Mouse (Mus musculus) hematopoietic stem cell, adult 5-6 weeks (primary cell): ENCODE data around the gene Sdk2. TPM values are rescaled to one million over a fixed set of nuclear protein-coding genes. Genes with fewer than 3 reads are reported as not detected.

Experiments used
- ATAC-seq, 2 experiments: fragments of 125-278 bp in 1 of 2; replicated peaks in 1 of 2; 2 replicates each; pipeline ENCODE4 v1.8.0; 2016 to 2017; ENCODE audit warnings: inconsistent platforms in 2 of 2, mild to moderate bottlenecking in 2 of 2, moderate number of reproducible peaks in 2 of 2, low read depth in 1 of 2, moderate TSS enrichment in 1 of 2; ENCODE audit not compliant: low FRiP score in 2 of 2, poor library complexity in 2 of 2, severe bottlenecking in 2 of 2, insufficient read depth in 1 of 2, low TSS enrichment in 1 of 2
- total RNA-seq: library from RNA; stranded (forward); fragments of 172-1452, 232-1000 nt; gene quantifications from 2 replicates; pipeline ENCODE4 v1.2.3, GENCODE M21; 2017

Sdk2 gene
- total RNA-seq, 1 experiment from 2014 or later, result not detected

DNA sequence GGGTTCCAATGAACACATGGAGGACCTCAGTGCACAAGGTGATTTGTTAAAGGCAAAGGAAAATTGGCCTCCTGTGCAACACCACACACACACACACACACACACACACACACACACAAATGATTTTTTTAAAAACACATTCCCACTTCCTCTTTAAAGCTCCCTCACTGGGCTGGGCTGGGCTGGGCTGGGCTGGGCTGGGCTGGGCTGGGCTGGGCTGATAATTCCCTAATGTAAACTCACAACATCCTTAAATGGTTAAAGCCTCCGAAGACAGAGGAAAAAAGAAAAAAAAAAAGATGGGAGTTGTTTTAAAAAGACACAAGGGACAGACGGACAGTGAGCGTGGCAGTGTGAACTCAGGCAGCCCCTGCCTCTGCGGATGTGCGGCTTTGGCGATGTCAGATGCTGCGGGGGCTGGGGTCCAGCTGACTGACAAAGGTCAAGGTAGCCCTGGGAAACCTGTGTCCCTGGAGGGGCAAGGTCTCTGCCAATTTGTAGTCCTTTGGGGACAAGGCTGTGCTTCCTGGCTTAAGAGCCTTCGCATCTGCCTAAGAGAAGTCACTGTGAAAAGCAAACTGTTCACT, 288.9 kb downstream of the Sdk2 start:
- peak in 1 of 2 experiments; percentile 23; a peak in 1 of 4 replicates for ATAC-seq

- ATAC-seq, result no peak
Observed at GRCm38 (mm10) chr11:113776851-113777511, 289.9 kb downstream of the Sdk2 start.

GRCm38 (mm10) chr11:113774773-113775172, 292.1 kb downstream of the Sdk2 start:
- no peak for ATAC-seq

DNA sequence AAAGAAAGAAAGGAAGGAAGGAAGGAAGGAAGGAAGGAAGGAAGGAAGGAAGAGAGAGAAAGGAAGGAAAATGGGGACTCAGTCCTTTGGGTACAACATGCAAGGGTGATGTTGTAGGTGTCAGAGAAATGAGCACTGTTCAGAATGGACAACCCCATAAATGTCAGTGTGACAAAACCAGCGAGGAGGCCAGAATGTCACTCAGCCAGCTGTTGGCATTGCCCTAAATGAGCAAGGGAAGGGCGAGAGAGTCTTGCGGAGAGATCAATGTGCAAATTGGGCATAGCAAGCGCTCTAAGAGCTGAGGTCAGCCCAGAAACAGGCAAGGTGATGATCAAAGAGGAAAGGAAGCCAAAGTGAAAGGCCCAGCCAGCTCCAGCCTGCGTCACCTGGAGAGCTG, 293.7 kb downstream of the Sdk2 start:
- no peak for ATAC-seq

DNA sequence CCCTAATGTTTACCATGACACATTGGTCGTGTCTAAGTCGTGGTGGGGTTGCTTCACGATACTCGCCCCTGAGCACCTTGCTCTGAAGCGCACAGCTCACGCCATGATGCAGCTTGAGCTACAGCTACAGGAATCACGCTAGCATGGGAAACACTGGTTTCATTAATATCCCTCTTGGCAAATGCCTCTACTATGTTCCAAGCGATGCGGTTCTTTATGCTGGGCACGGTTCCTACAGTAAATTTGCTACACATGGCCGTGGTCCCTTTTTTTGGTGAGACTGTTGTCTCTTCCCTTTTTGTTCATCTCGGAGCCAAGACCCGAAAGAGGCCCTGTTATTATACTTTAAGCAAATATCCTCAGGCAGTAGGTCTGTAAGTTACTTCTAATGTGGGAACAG, 295.7 kb downstream of the Sdk2 start:
- ATAC-seq, result no peak

GRCm38 (mm10) chr11:113768356-113768755, 298.5 kb downstream of the Sdk2 start:
- ATAC-seq, result no peak

DNA sequence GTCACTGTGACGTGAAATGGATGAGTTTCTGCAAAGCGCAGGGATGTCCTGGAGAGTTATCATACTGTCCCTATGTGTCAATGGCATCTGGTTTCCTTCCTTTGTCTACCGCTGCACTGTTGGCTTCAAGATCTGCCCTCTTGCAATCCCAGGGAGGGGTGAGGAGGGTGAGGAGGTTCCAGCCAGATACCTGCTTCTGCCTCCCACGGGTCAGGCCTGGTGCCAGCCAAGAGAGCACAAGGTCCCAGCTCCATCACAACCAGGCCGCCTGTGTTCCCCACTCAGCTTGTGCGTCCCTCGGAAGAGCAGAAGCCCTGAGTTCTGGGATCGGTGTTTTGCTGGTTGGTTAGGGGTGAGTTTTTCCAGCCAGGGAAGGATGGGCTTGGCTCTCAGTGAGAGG, 299.6 kb downstream of the Sdk2 start:
- no peak for ATAC-seq

DNA sequence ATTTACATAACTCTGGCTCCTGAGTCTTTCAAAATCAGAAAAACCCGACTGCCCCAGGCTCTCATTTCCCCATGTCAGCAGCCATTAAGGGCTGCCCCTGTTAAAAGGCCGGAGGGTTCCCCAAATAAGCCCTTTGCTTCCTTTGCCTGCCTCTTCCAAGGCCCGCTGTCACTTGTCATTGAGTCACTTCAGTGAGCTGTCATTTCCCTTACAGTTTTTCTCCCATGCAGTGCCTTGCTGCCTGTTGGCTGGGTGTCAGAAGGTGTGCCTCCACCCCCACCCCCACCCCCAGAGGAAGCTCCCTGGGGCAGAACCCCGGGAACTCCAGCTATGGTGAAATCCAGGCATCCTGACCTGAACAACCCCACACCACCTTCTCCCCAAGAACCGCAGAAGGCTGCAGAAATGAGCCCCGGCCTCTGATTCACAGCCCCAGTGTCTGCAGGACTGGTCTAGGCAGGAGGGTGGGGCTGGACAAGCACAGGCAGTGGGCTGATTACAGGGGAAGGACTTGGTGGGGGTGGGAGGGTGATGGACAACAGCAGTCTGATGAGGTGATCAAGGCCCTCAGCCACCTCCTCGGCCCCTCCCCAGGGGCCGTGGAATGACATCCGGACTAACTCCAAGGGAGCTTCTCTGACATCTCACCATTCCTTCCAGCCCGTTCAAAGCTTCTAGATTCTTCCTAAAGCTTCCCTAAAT, 300.4 kb downstream of the Sdk2 start:
- ATAC-seq, result peak; percentile 19 to 34; a peak in 2 of 4 replicates

DNA sequence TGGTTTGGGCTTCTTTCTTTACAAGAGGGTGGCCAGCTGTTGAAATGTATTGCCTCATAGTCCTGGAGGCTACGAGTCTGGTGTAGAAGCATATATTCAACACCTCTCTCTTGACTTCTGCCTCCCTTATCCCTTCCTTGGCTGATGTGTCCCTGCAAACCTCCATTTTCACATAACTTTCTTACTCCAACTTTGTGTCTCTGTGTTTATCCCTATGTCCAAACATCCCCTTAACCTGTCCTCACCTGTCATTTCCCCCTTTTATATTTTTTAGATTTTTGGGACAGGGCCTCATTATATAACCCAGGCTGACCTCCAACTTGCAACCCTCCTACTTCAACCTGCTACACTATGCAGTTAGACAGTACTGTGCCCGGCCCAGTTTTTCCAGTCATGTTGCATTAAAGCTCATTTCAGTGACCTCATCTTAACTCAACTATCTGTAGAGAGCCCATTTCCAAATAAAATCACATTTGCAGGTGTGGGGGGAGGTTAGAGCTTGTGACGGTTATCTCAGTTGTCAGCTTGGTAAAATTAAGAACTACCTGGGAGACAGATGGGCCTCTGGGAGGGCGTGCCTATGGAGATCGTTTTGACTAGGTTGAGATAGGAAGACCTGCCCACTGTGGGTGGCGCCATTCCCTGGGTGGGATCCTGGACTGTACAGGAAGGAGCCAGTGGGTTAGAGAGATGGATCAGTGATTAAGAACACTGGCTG, 302.6 kb downstream of the Sdk2 start:
- ATAC-seq, result no peak

DNA sequence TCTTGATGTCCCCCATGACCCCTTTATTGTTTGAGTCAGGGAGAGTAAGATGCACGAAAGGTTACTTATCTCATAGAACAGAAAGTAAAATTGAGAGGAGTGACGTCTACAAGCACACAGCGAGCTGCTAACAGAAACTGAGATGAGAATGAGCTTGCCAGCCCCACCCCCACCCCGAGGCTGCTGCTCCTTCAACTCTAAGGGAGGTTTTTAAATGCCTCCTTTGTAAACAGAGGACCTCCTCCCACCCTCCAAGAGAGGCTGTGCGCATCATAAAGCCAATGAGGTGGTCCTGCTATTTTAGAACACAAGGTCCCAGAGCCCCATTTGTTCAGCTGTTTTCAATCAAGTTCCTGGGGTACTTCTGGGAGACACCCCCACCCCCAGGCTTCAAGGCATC, 303.4 kb downstream of the Sdk2 start:
- no peak for ATAC-seq

DNA sequence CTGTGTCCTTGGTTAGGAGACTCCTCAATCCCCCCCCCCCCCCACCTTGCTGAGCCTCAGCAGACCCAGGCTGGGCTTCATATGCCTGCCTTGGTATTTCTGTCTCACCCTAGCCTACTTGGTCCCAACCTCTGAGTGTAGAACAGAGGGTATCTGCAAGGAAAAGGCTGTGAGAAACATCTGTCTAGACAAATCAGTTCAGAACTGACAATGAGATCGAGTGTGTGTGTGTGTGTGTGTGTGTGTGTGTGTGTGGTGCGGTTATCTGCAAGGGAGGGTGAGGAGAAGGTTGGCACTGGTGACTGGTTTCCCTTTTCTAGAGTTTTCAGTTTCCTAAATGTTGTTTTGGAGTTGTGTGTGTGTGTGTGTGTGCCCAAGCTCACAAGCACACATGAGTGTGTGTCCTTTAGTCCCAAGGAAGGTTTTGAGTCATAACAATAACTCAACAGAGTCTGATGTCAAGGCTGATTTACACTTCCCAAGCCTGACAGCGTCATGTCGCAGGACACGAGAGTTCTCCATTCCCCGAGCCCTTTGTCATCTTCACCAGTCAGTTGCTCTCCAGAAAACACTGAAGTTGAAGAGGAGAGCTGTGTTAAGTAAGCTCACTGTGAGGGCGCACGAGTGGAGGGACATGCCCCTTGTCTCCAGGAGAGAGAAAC, 304.6 kb downstream of the Sdk2 start:
- no peak for ATAC-seq

GRCm38 (mm10) chr11:113761646-113762045, 305.2 kb downstream of the Sdk2 start:
- ATAC-seq, result peak; percentile 62 to 74; a peak in 3 of 4 replicates

DNA sequence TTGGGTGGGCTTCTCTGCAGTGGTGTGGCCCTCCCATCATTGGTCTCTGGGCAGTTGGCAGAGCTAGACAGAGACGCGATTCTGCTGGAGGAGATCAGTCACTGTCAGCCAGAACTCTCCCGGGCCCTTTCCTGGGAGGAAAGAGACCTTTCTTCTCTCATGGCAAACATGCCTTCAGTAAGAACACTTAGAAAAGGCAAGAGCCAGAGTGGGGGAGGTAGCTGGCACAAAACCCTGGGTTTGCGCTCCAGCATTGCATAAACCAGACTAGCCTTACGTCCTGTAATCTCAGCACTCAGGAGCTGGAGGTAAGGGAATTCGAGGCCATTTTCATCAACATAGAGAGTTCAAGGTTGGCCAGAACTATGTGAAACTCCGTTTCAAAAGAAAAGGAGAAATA, 306.4 kb downstream of the Sdk2 start:
- ATAC-seq, result no peak

GRCm38 (mm10) chr11:113758851-113759250, 308.0 kb downstream of the Sdk2 start:
- no peak for ATAC-seq

- no peak for ATAC-seq
Observed at GRCm38 (mm10) chr11:113756578-113756977, 310.3 kb downstream of the Sdk2 start.

DNA sequence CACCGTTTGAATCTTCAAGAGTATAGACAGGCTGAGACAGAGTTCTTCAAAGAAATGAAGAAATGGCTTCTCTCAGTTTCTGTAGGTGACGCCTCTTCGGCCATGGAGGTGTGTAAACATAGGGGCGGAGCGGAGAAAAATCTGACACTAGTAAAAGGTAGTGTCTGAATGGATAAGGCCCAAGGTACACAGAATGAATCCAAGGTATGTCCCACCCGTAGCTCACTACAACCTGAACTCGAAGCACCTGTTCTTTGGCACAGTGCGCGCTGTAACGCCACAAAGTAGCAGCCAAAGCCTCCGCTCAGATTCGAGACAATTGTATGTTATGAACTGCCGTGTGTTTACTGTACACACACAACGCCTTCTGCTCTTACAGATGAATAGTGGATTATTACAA, 311.0 kb downstream of the Sdk2 start:
- no peak for ATAC-seq

DNA sequence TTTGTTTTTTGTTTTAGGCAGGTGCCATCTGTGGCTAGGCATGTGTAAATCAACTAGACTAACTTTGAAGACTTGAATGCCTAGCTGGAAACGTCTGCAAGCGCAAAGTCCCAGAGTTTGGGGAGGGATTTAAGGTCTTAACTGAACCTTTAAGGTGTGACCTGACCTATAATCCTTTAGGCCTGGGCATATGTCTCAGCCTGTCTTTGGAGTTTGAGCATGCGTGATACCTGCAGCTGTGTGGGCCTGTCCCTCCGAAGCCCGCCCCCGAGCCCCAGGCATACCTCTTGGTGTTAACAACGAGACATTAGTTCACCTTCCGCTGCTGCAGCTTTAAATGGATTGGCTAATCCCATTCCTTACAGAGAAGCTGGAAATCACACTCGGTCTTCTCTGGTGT, 312.0 kb downstream of the Sdk2 start:
- no peak for ATAC-seq
